Mouse (Mus musculus): ENCODE data around the gene Pga5. TPM values are rescaled to one million over a fixed set of nuclear protein-coding genes. Genes with fewer than 3 reads are reported as not detected.
A peak's percentile ranks its signal among the peaks of the same experiment; 100 is the strongest.

The Pga5 gene
- not detected for total RNA-seq (2022)

DNA sequence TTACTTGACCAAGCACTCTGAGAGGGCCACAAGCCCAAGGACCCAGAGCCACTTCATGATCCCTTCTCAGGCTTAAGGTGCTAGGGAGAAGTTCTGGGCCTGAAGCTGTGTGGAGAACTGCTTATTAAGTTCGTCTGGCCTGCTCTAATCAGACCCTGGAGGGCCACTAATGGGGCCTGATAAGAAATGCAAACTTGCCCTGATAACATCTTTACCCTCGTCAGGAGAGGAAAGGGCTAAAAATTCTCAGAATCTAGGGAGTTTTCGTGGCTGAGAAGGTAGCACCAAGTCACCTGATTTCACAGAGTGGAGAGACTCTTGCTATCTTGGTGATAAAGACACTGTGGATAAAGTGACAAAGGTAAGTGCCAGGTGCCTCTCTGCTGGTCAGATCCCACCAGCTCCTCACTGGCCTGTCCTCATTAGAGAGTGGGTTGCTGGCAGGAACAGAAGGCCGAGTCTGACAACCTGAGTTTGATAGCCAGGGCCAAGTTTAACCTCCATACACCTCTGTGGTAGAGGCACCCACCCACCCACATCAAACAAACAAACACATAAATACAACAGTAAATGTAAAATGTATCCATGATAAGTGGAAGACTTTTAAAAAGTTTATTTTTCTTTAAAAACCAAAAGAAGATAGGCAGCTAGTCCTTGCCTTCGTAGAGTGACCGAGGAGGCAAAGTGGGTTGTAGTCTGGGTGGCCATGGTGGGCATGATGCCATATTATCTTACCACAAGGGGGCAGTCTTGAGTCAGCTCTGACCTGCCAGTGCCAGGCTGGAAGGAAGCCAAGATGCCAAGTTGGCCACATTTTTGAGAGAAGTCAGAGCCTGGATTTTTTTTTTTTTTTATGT is at the start of gene Pga5:
Gene Pga5 (minus strand): TSS at position 157 of the 857 bp plus-strand sequence.
- DNase-seq (ENCODE audit: low spot score), result peak; percentile 82

DNA sequence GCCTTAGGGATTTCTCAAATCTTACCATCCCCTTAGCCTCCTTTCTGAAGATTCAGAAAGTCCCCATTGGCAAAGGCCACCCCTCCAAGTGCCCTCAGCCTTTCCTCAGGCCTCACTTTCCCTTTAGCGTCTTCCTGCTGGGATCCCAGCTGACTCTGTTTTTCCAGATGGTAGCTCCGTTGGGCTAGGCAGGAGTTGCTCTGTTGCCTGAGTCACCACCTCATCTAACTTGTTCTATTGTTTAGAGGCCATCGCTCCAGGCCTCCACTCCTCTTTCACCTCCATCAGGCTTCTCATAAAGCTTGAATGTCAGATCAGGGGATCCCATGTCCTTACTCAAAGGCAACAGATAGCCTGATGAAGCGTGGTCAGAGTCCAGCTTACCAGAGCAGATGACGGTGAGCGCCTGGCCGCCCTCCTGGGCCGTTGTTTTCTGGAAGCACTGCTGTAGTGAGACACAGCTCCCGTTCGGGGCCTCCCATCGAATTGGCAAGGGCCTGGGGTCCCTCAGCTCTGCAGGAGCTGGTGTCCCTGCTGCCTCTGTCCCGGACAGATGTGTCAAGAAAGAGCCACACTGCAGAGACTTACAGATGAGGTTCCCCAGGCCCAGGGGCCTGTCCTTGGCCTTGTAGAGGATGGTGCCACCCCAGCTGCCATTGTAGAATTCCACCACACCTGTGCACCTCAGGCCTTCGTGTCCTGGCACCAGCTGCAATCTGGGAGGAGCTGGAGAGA is 46.9 kb upstream of the Pga5 start:
- no peak for DNase-seq (ENCODE audit: low spot score)

DNA sequence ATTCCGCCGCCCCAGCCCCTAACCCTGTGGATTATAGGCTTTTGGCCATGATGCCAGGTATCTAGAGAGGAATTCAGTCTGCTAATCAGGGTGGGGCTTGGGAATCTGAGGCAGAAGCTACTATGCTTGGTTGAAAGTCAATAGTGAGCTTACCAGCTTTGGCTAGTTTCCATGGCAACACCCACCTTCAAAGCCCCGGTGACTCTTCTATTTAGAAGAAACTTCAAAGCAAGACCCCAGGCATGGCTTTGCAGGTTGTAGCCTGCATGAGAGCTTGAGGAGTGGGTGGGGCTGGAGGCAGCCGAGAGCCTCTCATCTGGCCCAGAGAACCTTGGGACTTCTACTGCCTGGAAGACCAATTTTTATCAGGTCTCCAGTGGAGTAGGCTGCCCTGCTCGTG is 45.8 kb upstream of the Pga5 start:
- no peak for DNase-seq (ENCODE audit: low spot score)

DNA sequence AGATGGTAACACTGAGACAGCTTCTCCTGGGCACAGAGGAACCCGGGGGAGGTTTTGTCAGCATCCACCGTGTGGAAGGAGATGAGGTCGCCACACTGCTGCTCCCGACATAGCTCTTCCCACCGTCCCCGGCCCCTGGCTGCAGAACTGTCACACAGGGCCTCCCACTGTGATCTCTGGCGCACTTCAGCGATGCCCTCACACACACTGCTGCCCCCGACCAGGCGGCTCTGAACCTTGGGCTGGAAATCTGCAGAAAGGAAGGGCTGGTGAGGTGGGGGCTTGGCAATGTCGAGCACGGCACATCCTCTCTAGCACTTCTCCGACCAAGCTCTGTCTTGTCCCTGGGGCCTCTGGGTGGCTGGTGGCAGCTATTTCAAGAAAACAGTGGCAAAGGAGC is 45.2 kb upstream of the Pga5 start:
- DNase-seq (ENCODE audit: low spot score), result no peak

DNA sequence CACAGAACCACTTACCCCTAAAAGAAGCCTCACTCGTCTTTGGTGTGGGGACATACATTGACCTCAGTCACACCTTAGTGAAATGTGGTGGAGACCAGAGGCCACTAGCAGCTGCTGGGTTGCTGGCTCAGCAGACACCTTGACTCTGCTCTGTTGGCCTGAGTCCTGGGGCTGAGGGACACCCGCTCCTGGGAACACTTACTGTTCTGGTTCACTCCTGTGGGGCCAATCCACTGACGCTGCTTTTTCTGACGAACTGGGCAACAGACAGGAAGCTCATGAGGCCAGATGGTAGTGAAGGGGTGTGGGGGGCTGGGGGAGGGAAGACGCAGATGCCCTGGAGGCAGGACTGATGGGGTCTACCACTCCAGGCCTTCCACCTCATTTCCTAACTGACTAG is 43.2 kb upstream of the Pga5 start:
- DNase-seq (ENCODE audit: low spot score), result no peak

DNA sequence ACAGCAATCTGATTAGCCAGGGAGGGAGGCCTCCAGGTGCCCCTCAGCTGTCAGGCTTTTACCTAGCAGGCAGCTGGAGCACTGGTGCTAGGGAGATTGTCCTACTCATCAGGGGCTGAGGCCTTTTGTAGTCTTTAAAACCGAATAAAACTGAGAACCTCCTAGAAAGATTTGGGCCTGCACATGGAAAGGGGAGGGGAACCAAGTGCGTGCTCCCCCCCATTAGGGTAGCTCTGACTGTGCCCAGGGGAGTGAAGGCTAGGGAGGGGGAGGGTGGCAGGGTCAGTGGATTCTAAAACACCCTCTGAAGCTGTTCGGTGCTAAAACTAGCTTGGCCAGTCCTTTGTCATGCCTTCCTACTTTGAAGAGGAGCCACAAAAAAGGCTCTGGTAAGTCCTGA is 42.7 kb upstream of the Pga5 start:
- DNase-seq (ENCODE audit: low spot score), result no peak

DNA sequence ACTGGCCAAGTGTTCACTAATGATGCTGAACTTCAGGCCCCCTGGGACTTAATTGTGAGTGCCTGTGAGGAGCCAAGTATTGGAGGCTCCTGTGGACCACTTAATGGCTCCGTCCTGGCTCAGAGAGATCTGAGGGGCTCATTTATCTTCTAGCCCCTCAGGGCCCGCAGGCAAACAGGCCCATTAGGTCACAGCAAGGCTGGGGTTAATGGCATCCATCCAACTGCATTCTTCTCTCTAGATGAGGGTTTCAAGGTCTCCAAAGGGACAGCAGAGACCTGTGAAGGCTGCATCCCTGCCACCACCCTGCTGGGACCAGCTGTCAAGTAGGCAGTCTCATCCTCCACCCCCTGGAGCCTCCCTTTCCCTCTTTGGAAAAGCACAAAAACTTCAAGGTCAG is 41.9 kb upstream of the Pga5 start:
- no peak for DNase-seq (ENCODE audit: low spot score)

DNA sequence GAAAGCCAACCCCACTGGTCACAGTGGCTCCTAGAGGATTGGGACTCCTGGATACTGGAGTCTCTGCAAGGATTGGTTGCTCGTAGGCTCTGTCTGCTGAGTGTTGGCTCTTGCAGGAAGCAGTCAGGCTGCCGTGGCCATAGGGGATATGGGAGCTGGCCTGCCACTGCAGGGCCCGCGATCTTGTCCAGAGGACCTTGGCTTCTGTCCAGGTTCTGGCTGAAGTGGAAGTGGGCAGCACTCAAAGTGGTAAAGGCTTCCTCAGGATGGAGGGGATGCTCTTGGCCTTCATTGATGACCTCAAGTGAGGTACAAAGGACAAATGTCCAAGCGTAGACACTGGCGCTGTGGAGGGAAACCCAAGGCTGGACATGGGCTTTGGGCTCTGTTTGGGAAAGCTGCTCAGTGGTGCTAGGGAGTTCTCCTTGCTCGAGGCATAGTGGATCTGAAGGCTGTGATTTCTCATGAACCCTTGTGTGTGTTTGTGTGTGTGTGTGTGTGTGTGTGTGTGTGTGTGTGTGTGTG is 40.4 kb upstream of the Pga5 start:
- no peak for DNase-seq (ENCODE audit: low spot score)

DNA sequence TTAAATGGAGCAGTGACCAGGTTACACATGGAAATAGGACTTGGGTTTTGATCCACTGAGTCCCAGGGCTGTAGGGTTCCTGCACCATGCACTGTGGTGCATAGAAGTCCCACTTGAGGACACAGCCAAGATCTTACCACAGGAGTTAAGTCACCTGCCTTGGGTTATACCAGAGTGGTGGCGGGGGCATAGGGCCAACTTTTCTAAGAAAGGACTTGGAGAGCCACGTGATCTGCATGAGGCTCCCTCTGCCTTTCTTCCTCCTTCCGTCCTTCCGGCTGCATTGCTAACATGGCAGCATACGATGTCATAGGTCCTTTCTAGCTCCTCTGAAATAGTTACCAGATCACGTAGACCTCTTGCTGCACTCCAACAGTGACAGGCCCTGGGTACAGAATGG is 37.6 kb upstream of the Pga5 start:
- DNase-seq (ENCODE audit: low spot score), result no peak

DNA sequence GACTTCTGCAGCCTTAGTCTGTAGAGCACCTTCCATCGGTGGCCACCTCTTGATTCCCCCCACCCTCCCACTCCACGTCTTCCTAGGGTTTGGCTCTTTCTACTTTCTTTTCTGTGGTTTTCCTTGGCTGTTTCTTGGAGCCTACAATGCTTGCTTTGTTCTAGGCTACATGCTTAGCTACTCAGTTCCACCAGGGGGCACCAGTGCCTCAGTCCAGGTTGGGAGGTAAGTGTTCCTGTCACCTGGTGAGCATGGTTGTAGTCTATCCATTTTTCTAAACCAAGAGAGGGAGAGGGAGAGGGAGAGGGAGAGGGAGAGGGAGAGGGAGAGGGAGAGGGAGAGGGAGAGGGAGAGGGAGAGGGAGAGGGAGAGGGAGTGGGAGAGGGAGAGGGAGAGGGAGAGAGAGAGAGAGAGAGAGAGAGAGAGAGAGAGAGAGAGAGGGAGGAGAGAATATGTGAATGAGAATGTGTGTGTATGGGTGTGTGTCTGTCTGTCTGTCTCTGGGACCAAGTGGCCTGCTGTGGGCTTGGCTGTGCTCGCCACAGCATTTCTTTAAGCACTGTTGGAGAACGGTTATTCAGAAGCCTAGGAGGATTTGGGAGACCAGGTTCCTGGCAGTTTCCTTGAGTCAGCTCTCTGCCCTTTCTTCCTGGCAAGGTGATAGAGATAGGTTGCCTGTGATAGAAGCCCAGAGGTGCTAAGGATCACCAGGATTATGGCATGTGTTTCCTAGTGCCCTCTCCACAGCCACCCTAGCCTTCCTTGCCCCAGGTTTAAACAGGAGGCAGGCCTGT is 37.0 kb upstream of the Pga5 start:
- peak; percentile 55 for DNase-seq (ENCODE audit: low spot score)

DNA sequence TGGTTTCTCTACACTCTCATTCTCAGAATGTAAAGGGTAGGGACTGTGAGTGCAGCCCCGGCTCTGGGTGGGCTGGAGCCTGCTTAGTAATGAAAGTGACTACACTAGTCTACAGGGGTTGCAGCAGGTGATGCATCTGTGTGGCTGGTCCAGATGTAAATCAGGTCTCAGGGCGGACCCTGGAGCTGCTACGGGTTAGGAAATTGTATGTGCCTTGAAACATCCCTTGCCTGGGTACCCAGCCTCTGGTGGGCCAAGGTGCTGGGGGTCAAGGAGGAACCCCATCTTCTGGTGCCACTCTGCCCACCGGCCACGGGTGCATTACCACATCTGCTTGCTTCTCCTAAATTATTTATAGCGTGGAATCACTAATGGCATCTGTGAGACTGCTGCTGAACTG is 36.3 kb upstream of the Pga5 start:
- DNase-seq (ENCODE audit: low spot score), result no peak

DNA sequence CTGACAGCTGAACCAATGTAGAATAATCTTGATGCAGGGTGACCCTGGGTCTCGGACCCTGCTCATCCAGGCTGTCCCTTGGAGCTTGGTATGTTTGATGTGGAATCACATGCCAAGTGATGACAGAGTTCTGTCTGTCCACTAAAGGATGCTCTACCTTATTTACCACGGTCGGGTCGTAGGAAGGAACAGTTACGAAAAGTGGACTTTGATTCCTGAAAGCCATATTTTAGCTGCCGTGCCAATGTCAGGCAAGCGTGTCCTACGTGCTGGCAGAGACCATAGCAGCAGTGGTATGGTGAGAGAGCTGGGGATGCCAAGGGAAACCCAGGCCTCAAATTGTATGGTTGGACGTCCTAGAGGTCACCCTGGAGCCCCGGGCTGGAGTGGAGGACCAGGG is 35.7 kb upstream of the Pga5 start:
- no peak for DNase-seq (ENCODE audit: low spot score)

DNA sequence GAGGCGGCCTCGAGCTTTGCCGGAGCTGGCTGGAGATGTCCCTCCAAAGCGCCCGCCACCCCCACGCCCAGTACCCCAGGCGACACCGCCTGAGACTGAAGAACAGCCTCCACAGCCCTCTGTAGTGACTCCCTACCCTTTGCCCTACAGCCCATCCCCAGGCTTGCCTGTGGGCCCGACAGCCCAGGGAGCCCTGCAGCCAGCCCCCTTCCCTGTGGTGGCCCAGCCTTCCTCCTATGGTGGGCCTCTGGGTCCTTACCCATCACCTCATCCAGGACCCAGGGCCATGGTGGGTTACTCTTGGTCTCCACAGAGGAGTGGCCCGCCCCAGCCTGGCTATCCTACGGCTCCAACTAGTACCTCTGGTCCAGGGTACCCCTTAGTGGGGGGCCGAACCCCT is 34.8 kb upstream of the Pga5 start:
- DNase-seq (ENCODE audit: low spot score), result no peak

DNA sequence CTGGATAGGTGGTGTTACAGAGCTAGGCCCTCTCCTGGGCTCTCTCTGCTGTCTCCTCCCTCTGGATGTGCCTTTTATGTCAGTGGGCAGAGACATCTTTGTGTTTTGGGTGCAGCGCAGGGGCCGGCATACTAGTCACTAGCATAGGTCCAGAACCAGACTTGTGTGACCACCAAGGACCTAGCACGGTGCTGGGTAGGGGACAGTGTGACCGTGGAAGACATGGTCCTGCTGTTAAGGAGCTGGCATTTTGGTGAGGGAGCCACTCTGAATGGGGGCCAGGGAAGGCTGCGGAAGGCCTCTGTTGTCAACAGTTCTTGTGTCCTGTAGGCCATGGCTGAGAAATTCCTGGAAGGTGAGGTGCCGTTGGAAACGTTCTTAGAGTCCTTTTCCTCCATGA is 34.3 kb upstream of the Pga5 start:
- DNase-seq (ENCODE audit: low spot score), result no peak

DNA sequence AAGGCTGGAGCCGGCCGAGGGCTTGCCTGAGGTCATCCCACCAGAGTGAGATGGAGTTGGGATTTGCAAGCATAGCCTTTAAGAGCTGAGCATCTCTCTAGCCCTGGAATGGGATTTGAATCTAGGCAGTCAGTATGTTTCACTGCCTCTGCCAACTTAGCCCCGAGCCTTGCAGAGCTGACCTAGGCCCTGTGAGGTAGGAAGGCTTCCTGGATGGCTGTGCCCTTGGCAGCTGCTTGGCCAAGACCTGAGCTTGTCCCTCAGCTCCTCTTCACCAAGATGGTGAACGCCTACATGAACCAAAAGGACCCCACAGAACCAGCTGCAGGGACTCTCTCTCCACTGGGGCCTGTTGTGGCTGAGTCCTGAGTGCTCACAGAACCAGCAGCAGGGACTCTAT is 32.9 kb upstream of the Pga5 start:
- no peak for DNase-seq (ENCODE audit: low spot score)

DNA sequence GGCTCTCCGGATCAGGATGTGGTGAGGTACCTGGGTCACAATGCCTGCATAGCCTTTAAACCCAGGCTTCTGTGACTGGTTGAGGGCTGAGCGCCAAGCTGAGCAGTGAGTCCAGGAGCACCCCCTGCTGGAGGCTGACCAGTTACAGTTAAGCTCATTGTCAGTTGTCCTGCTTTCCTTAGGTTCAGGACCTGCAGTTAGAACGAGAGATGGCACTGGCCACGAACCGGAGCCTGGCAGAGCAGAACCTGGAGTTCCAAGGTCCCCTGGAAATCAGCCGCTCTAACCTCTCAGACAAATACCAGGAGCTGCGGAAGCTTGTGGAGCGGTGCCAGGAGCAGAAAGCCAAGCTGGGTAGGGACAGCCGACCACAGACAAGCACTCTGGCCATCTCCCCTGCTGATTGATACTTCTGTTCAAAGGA is 32.2 kb upstream of the Pga5 start:
- peak; percentile 53 for DNase-seq (ENCODE audit: low spot score)

DNA sequence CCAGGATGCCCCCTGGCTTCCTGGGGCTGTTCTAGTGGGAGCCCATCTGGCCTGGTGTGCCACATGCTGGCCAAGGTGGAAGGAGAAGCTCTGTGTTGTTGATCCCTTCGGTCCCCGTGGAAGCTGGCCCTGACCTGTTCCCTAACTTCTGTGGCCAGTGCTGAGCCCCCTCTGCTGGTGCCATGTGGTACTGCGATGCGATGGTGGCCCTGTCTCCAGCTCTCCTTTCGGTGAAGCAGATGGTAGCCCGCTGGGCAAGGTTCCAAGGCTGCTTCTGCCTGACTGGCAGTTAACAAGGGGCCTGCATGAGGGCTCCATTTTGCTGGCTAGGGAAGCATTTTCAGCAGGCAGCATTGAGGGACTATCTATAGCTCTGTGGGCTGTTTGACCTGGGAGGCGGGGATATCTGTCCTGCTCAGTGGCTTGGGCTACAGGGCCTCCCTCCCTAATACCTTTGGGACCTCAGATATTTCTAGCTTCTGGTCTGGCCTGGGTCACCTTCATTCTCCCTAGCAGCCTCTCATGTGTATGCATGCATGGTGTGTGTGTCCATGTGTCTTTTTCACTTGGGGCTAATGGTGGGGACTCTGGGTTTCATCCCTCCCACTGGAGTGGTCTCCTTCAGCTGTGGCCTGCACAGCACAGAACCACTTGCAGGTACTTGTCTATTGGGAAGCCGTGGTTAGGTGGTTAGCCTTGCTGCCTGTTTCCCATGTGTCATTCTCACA is 31.7 kb upstream of the Pga5 start:
- DNase-seq (ENCODE audit: low spot score), result peak; percentile 92

DNA sequence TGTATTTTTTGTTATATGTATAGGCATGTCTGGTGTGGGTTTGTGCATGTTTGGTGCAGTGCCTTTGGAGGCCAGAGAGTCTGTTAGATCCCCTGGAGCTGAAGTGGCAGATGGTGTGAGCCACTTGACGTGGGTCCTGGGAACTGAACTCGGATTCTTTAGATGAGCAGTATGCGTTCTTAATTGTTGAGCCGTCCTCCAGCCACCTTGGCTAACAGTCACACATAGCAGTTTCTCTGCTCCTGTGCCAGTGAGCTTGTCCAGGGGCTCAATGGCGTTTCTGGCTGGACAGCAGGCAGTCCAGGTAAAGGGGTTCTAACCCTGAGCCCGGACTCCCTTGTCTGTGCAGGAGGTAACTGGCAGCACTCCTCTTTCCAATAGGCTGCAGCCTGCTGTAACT is 31.0 kb upstream of the Pga5 start:
- no peak for DNase-seq (ENCODE audit: low spot score)

DNA sequence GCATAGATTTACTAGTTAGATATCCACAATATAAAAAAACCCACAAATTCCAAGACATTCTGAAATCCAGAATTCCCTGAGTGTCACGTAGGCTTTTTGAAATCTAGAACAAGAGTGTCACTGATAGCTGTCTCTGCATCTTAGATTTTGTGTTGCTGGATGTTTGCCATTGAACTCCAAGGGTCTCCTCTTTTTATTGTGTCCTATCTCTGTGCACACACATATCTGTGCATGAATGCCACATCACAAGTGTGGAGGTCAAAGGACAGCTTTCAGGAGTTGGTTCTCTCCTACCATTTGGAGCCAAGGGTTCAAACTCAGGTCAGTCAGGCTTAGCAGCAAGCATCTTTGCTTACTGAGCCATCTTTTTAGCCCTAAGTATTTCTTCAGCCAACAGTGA is 30.0 kb upstream of the Pga5 start:
- DNase-seq (ENCODE audit: low spot score), result no peak

DNA sequence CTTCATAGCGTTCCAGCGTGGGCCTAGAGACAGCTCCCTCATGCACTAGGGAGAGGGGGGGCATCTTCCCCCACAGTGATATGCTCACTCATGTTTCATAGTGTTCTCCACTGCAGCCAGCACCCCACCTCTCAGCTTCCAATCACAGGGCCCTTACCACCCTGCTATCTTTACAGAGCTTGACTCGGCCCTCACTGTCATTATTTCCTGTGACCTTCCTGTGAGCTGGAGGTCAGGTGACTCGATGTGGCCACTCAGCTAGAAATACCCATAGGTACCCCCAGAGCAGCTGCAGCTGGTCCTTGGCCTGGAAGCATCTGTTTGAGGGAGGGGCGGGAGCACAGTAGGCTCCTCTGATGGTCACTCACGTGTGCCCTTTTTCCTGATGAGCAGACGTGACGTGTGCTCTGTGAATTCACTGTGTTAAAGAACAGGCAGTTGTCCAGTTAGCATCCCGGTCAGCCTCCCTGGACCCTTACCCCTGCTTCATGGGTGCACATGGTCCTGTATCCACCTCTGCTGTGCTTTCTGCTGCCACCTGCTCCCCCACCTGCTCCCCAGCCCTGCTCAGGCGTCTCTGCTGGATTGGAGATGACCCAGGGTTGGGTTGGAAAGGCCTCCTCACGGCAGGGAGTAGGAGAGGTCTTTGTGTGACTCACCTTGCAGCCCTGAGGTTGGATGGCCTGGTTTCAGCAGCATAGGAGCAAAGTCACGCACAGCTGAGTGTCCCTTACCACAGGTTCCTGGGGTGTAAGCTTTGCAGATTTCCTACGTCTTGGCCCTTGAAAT is 29.4 kb upstream of the Pga5 start:
- no peak for DNase-seq (ENCODE audit: low spot score)

DNA sequence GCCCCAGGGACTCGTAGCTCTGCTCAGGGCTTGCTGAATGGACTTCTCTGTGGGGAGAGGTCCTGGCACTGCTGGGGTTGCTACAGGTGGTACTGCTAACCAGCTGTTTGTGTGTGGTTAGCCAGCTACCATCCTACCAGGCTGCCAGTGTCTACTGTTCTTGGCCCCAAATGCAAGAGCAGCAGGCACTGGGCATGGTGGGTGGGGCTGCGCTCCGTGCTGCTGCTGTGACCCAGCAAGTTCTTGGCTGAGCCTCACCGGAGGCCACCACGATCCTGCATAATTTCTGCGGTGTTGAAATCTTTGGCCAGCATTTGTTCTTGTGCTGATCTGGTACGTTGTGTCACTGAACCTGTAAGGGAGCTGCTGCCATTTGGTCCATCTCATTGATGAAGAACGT is 25.6 kb upstream of the Pga5 start:
- DNase-seq (ENCODE audit: low spot score), result no peak

Data from heart, adult 8-10 months (tissue).